Mouse (Mus musculus) embryonic facial prominence, embryonic 14.5 days (tissue): ENCODE data around the gene Rem2. TPM values are rescaled to one million over a fixed set of nuclear protein-coding genes. Genes with fewer than 3 reads are reported as not detected.
A peak's percentile ranks its signal among the peaks of the same experiment; 100 is the strongest.

Experiments used
- ATAC-seq: fragments of 200-750 bp; cut with Nextera tagmentation; 2 replicates; pipeline ENCODE4 v1.8.0; 2017; ENCODE audit warnings: low read depth, moderate number of reproducible peaks, moderate TSS enrichment
- DNase-seq: peaks from one replicate; pipeline ENCODE4 v3.0.0-alpha.2; 2015; ENCODE audit warnings: low spot score
- H3K27ac ChIP-seq: fragments of 300-500 bp; sonication (generic); replicated peaks from 2 replicates; pipeline ENCODE4 v1.5.1; 2014; ENCODE audit warnings: low read depth, mild to moderate bottlenecking, low read length, moderate library complexity
- H3K27me3 ChIP-seq: fragments of 300-500 bp; sonication (generic); replicated peaks from 2 replicates; pipeline ENCODE4 v1.6.1; 2014; ENCODE audit warnings: low read length; ENCODE audit not compliant: control insufficient read depth, insufficient read depth
- H3K36me3 ChIP-seq: fragments of 300-500 bp; sonication (generic); 2 replicates; pipeline ENCODE4 v1.6.1; 2014; ENCODE audit warnings: low read length, mixed read lengths; ENCODE audit not compliant: control insufficient read depth, insufficient read depth
- H3K4me1 ChIP-seq: fragments of 300-500 bp; sonication (generic); 2 replicates; pipeline ENCODE4 v1.6.1; 2014; ENCODE audit warnings: antibody characterized with exemption, low read length; ENCODE audit not compliant: control insufficient read depth, insufficient read depth
- H3K4me2 ChIP-seq: fragments of 300-500 bp; sonication (generic); 2 replicates; pipeline ENCODE4 v1.6.1; 2014; ENCODE audit warnings: low read depth, mild to moderate bottlenecking, low read length, moderate library complexity, mixed read lengths
- H3K4me3 ChIP-seq: fragments of 300-500 bp; sonication (generic); 2 replicates; pipeline ENCODE4 v1.5.1; 2014; ENCODE audit warnings: low read depth, mild to moderate bottlenecking, low read length
- H3K9ac ChIP-seq: fragments of 300-500 bp; sonication (generic); 2 replicates; pipeline ENCODE4 v1.6.1; 2014; ENCODE audit warnings: low read depth, mild to moderate bottlenecking, low read length, moderate library complexity, mixed read lengths
- H3K9me3 ChIP-seq: fragments of 300-500 bp; sonication (generic); 2 replicates; pipeline ENCODE4 v1.6.1; 2016; ENCODE audit warnings: low read length; ENCODE audit not compliant: control insufficient read depth
- WGBS: fragments of 180-500 bp; shearing (Covaris S2); extraction: QIAGEN DNeasy Blood & Tissue Kit; methylation state at CpG from one replicate; pipeline ENCODE4 v1.1.7; 2014; 5-methylcytosine and 5-hydroxymethylcytosine counted together
- polyA plus RNA-seq: library from polyadenylated mRNA; unstranded; fragments of >200 nt; fragmentation: Nextera tagmentation; extraction: Ambion mirVana; gene quantifications from 2 replicates; pipeline ENCODE4 v1.2.1, GENCODE M21; 2014

Gene Rem2
- polyA plus RNA-seq, 1 experiment from 2014 or later: 1.7 TPM

DNA sequence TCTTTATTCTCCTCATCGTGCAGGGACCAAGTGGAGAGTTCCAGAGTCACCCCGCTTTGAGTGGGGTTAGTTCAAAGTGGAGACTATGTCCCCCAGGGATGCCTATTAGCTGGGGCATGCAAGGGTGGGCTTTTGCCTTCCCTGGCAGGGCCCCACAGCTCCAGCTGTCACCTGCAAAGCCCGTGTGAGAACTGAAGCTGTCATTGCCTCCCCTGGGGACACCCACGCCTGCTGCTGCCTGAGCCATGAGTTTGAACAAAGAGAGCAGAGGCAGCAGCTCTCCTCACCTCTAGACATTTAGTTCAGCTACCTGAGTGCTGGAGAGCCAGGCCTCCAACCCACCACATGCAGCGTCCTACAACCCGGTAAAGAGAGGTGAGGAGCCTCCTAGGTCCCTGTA lies 4.8 kb downstream of the Rem2 start:
- WGBS: 71% methylated on average over 6 of the region's 6 CpGs
- peaks cover 27% of the 10 kb centered on the region for H3K27me3 ChIP-seq

DNA sequence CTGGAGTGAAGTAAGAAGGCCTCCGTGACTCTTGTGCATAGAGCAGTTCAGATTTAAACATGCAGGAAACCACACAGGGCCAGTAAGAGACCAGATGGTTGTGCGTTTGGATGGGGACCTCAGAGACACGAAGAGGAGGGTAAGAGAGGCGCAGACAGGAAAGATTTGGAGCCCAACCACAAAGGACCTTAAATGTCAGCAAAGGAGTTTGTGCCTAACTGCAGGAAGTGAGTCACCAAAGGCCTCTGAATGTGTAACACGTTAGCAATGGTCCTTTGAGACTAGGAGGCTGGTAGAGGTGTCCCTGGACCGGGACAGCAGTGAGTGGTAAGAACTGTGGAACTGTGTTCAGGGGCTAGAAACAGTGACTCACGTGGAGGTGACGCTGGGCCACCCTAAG lies 5.5 kb downstream of the Rem2 start:
- Histone ChIP-seq H3K4me2 (no peak overlapping the region), H3K9ac (no peak overlapping the region), H3K9me3 (no peaks in the 10 kb centered on the region), H3K27me3 (peaks cover 27% of the 10 kb centered on the region), H3K4me1 (peaks cover 12% of the 10 kb centered on the region), H3K36me3 (no peaks in the 10 kb centered on the region), H3K4me3 (no peak overlapping the region), H3K27ac (no peak overlapping the region)
- 66% methylated on average over 7 of the region's 8 CpGs for WGBS
- DNase-seq (no peak), ATAC-seq (no peak)

More for the DNA sequence above, 4.8 kb downstream of the Rem2 start:
- peaks cover 18% of the 10 kb centered on the region for H3K4me1 ChIP-seq
- H3K27ac ChIP-seq: no peak overlapping the region
- no peak overlapping the region for H3K4me3 ChIP-seq
- peak; percentile 14; the same call in 1 of the 2 replicates for ATAC-seq
- peak; percentile 28 for DNase-seq
- H3K36me3 ChIP-seq: no peaks in the 10 kb centered on the region
- no peak overlapping the region for H3K4me2 ChIP-seq
- H3K9me3 ChIP-seq: no peaks in the 10 kb centered on the region
- no peak overlapping the region for H3K9ac ChIP-seq

- Histone ChIP-seq H3K4me1 (0 out of 2 replicates have a peak, but pooled peaks cover 4% of the 10 kb centered on the region), H3K36me3 (no peaks in the 10 kb centered on the region), H3K9me3 (no peaks in the 10 kb centered on the region), H3K9ac (no peak overlapping the region), H3K27me3 (peaks cover 19% of the 10 kb centered on the region), H3K27ac (no peak overlapping the region), H3K4me2 (no peak overlapping the region), H3K4me3 (no peak overlapping the region)
- 42% methylated on average over 9 of the region's 9 CpGs for WGBS
- ATAC-seq (no peak), DNase-seq (no peak)
These were observed 6.6 kb downstream of the Rem2 start for GRCm38 (mm10) chr14:54482498-54482897.

GRCm38 (mm10) chr14:54485899-54486298 lies 10.0 kb downstream of the Rem2 start:
- no peaks in the 10 kb centered on the region for H3K36me3 ChIP-seq

GRCm38 (mm10) chr14:54487732-54488131 lies 11.8 kb downstream of the Rem2 start:
- no peak overlapping the region for H3K4me3 ChIP-seq
- no peaks in the 10 kb centered on the region for H3K9me3 ChIP-seq
- H3K4me2 ChIP-seq: no peak overlapping the region
- ATAC-seq (no peak), DNase-seq (no peak)
- no peaks in the 10 kb centered on the region for H3K4me1 ChIP-seq
- no peak overlapping the region for H3K9ac ChIP-seq
- H3K27me3 ChIP-seq: no peaks in the 10 kb centered on the region
- no peaks in the 10 kb centered on the region for H3K36me3 ChIP-seq
- no peak overlapping the region for H3K27ac ChIP-seq
- 71% methylated on average over 2 of the region's 2 CpGs for WGBS

More at GRCm38 (mm10) chr14:54485899-54486298, 10.0 kb downstream of the Rem2 start:
- ATAC-seq (no peak), DNase-seq (no peak)
- WGBS: 85% methylated on average over 7 of the region's 7 CpGs
- Histone ChIP-seq H3K4me1 (no peaks in the 10 kb centered on the region), H3K9me3 (no peaks in the 10 kb centered on the region), H3K9ac (no peak overlapping the region), H3K27me3 (no peaks in the 10 kb centered on the region), H3K4me2 (no peak overlapping the region), H3K4me3 (no peak overlapping the region), H3K27ac (no peak overlapping the region)

DNA sequence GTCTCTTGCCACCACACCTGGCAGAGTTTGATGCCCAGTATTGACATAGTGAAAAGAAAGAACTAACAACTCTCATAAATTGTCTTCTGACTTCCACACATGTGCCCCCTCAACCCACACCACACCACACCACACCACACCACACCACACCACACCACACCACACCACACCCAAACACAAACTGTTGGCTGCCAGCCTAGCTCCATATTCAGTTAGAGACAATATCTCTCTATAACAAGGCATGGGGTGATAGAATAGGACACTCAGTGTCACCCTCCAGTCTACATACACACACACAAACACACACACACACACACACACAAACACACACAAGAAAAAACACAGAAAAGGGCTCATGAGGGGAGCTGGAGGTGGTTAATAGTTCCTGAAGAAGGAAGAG lies 12.4 kb downstream of the Rem2 start:
- no peaks in the 10 kb centered on the region for H3K9me3 ChIP-seq
- no peak overlapping the region for H3K27ac ChIP-seq
- H3K4me1 ChIP-seq: no peaks in the 10 kb centered on the region
- no peak overlapping the region for H3K9ac ChIP-seq
- H3K27me3 ChIP-seq: no peaks in the 10 kb centered on the region
- ATAC-seq: no peak
- no peak overlapping the region for H3K4me3 ChIP-seq
- no peaks in the 10 kb centered on the region for H3K36me3 ChIP-seq
- no peak overlapping the region for H3K4me2 ChIP-seq
- DNase-seq: no peak

GRCm38 (mm10) chr14:54492345-54493131 lies 16.6 kb downstream of the Rem2 start:
- 0 out of 2 replicates have a peak, but pooled peaks have one; percentile 55 for ATAC-seq
- Histone ChIP-seq H3K9me3 (no peaks in the 10 kb centered on the region), H3K9ac (no peak overlapping the region), H3K36me3 (no peaks in the 10 kb centered on the region), H3K27ac (no peak overlapping the region), H3K4me2 (no peak overlapping the region), H3K4me1 (no peaks in the 10 kb centered on the region), H3K27me3 (no peaks in the 10 kb centered on the region), H3K4me3 (no peak overlapping the region)
- WGBS: 66% methylated on average over 18 of the region's 18 CpGs
- DNase-seq: peak; percentile 35

GRCm38 (mm10) chr14:54493236-54493635 lies 17.3 kb downstream of the Rem2 start:
- Histone ChIP-seq H3K9ac (no peak overlapping the region), H3K36me3 (no peaks in the 10 kb centered on the region), H3K9me3 (no peaks in the 10 kb centered on the region), H3K4me2 (no peak overlapping the region), H3K4me1 (no peaks in the 10 kb centered on the region), H3K4me3 (no peak overlapping the region), H3K27ac (no peak overlapping the region), H3K27me3 (no peaks in the 10 kb centered on the region)
- DNase-seq (no peak), ATAC-seq (no peak)
- 91% methylated on average over 5 of the region's 5 CpGs for WGBS

DNA sequence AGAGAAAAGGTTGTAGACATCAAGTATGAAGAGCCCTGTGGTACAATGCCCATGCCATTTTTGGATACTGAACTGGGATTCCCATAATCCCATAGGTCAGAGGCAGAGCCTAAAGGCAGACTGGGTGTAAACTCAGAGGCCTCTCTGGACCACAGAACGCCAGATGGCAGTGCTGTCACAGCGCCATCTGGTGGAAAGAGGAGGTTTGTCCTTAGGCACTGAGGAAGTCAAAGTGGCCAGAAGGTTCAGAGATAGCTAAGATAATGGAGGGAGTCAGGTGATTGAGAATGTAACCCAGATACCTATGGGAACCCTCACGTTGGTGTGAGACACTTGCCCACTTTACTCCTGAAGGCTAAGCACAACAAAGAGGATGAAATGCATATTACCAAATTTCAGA lies 18.3 kb downstream of the Rem2 start:
- WGBS: 4% methylated on average over 3 of the region's 3 CpGs
- Histone ChIP-seq H3K9me3 (no peaks in the 10 kb centered on the region), H3K36me3 (no peaks in the 10 kb centered on the region), H3K4me2 (no peak overlapping the region), H3K4me3 (no peak overlapping the region), H3K27ac (no peak overlapping the region), H3K9ac (no peak overlapping the region), H3K27me3 (no peaks in the 10 kb centered on the region), H3K4me1 (no peaks in the 10 kb centered on the region)
- ATAC-seq (peak; percentile 67; the same call in 1 of the 2 replicates), DNase-seq (peak; percentile 58)
